Mouse (Mus musculus): ENCODE measurements around the gene Plekhg3. TPM values are rescaled to one million over a fixed set of nuclear protein-coding genes. Genes with fewer than 3 reads are reported as not detected.

The Plekhg3 gene
- polyA plus RNA-seq, 1 experiment from 2014 or later = 8.8 TPM

DNA sequence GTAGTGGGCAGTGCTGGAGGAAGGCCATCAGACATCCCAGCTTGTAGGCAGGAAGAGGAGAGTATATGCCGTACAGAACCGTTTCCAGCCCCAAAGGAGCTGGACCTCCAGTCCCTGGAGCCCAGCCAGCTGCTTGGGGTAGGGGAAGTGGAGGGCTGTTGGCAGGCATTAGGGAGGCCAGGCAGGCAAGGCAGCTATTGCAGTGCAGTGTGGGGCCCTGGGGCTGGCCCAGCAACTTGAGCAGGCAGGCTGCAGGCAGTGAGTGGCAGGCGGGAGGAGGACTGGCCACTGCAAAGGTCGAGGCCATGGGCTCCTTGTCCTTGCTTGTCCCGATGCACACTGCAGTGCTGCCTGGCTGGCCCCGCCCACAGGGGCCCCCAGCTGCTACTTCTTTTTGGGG, 52.1 kb downstream of the Plekhg3 start:
- Histone ChIP-seq H3K36me3 (ENCODE audit: control insufficient read depth, insufficient read depth, low read length) (no peaks in the 10 kb centered on the region), H3K4me1 (ENCODE audit: control insufficient read depth, insufficient read depth, low read length) (peaks cover 17% of the 10 kb centered on the region; the same call in 1 of the 2 replicates), H3K9ac (ENCODE audit: low read depth, low read length) (no peak overlapping the region), H3K27me3 (replicated peaks; ENCODE audit: control insufficient read depth, insufficient read depth, low read length) (no peaks in the 10 kb centered on the region), H3K4me2 (ENCODE audit: low read depth, low read length) (no peak overlapping the region), H3K9me3 (ENCODE audit: control insufficient read depth, low read length) (no peaks in the 10 kb centered on the region), H3K27ac (ENCODE audit: low read length) (no peak overlapping the region), H3K4me3 (ENCODE audit: low read length) (no peak overlapping the region)
- 29% methylated on average over 6 of the region's 6 CpGs for WGBS
- peak; percentile 41; the same call in 1 of the 2 replicates for ATAC-seq

DNA sequence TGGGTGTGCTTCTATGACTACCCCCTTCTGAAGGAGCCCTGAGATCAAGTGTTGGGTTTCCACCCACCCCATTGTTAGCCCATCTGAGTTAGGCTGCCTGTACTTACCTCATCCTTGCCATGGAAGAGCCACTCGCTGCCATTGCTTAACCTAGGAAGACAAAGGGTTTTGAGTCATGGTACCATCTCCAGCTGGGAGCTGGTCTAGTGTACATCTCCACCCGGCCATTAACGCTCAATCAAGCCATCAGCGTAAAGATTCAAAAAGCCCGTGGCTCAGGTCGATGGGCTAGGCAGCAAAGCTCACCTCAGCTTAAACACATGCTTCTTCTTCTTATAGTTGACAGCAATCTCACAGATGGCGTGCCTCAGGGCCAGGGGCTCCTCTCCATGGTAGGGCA, 52.8 kb downstream of the Plekhg3 start:
- Histone ChIP-seq H3K9ac (ENCODE audit: low read depth, low read length) (no peak overlapping the region), H3K4me3 (ENCODE audit: low read length) (no peak overlapping the region), H3K4me1 (ENCODE audit: control insufficient read depth, insufficient read depth, low read length) (peaks cover 11% of the 10 kb centered on the region; the same call in 1 of the 2 replicates), H3K9me3 (ENCODE audit: control insufficient read depth, low read length) (no peaks in the 10 kb centered on the region), H3K27ac (ENCODE audit: low read length) (no peak overlapping the region), H3K4me2 (ENCODE audit: low read depth, low read length) (no peak overlapping the region), H3K27me3 (replicated peaks; ENCODE audit: control insufficient read depth, insufficient read depth, low read length) (no peaks in the 10 kb centered on the region), H3K36me3 (ENCODE audit: control insufficient read depth, insufficient read depth, low read length) (no peaks in the 10 kb centered on the region)
- 92% methylated on average over 7 of the region's 7 CpGs for WGBS
- no peak for ATAC-seq

DNA sequence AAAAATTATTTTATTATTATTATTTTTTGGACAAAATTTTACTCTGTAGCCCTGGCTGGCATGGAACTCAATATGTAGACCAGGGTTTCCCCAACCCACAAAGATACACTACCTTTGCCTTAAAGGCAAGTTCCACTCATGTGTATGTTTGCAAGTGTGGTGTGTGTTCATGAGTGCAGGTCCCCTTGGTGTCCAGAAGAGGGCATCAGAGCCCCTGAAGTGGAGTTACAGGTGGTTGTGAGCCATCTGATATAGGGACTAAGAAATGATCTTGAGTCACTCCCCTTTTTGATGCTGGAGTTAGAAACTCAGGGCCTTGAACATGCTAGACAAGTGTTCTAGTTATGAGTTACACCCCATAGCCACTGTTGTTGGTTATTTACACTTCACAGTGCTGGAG, 54.3 kb downstream of the Plekhg3 start:
- no peak overlapping the region for H3K4me2 ChIP-seq (ENCODE audit: low read depth, low read length)
- no peak for ATAC-seq
- no peak overlapping the region for H3K27ac ChIP-seq (ENCODE audit: low read length)

DNA sequence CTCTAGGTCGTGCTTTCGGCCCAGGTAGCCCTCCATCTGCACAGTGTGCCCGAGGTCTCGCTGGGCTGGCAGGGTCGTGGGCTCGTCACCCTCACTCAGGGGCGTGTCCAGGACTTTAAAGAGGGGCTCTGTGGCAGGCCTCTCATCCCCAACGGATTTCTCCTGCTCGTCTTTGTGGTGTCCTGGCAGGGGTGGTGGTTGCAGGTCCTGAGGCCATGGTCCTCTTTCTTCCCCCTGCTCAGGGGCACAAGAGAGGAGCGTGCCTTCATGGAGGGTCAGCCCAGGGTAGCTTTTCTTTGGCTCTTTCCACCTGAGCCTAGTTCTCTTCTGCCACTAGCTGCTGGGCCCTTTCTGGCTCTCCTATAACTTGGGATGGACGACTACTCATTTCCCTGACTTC, 56.7 kb downstream of the Plekhg3 start:
- WGBS = 74% methylated on average over 11 of the region's 11 CpGs
- Histone ChIP-seq H3K27me3 (replicated peaks; ENCODE audit: control insufficient read depth, insufficient read depth, low read length) (no peaks in the 10 kb centered on the region), H3K27ac (ENCODE audit: low read length) (no peak overlapping the region), H3K4me3 (ENCODE audit: low read length) (no peak overlapping the region), H3K36me3 (ENCODE audit: control insufficient read depth, insufficient read depth, low read length) (no peaks in the 10 kb centered on the region), H3K4me2 (ENCODE audit: low read depth, low read length) (no peak overlapping the region), H3K9ac (ENCODE audit: low read depth, low read length) (no peak overlapping the region), H3K9me3 (ENCODE audit: control insufficient read depth, low read length) (no peaks in the 10 kb centered on the region), H3K4me1 (ENCODE audit: control insufficient read depth, insufficient read depth, low read length) (peaks cover 12% of the 10 kb centered on the region)
- no peak for ATAC-seq

More for the DNA sequence above, 54.3 kb downstream of the Plekhg3 start:
- Histone ChIP-seq H3K36me3 (ENCODE audit: control insufficient read depth, insufficient read depth, low read length) (no peaks in the 10 kb centered on the region), H3K9ac (ENCODE audit: low read depth, low read length) (no peak overlapping the region), H3K9me3 (ENCODE audit: control insufficient read depth, low read length) (no peaks in the 10 kb centered on the region), H3K4me3 (ENCODE audit: low read length) (no peak overlapping the region), H3K4me1 (ENCODE audit: control insufficient read depth, insufficient read depth, low read length) (peaks cover 13% of the 10 kb centered on the region), H3K27me3 (replicated peaks; ENCODE audit: control insufficient read depth, insufficient read depth, low read length) (no peaks in the 10 kb centered on the region)

DNA sequence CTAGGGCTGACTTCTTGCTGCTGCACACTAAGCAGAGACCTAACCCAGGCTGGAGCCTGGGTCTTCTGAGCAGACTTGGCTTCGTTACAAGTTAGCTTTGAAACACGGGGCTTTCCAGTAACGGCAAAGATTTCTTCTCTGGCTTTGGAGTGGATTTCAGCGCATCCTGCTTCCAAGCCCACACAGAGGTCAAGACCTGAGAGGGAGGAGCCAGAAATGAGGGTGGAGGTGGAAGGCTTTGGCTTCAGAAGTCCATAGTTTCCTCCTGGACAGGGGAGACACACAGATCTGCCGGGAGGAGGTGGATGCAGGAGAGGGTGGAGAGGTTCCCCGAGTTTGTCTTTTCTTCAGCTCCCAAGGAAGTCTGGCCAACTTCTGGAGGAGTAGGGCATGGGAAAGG, 58.8 kb downstream of the Plekhg3 start:
- ATAC-seq = no peak
- H3K36me3 ChIP-seq (ENCODE audit: control insufficient read depth, insufficient read depth, low read length) = no peaks in the 10 kb centered on the region
- no peak overlapping the region; the same call in 1 of the 2 replicates for H3K27ac ChIP-seq (ENCODE audit: low read length)
- H3K9ac ChIP-seq (ENCODE audit: low read depth, low read length) = no peak overlapping the region
- H3K4me1 ChIP-seq (ENCODE audit: control insufficient read depth, insufficient read depth, low read length) = peaks cover 11% of the 10 kb centered on the region
- H3K4me3 ChIP-seq (ENCODE audit: low read length) = no peak overlapping the region
- no peaks in the 10 kb centered on the region for H3K27me3 ChIP-seq (replicated peaks; ENCODE audit: control insufficient read depth, insufficient read depth, low read length)
- H3K9me3 ChIP-seq (ENCODE audit: control insufficient read depth, low read length) = no peaks in the 10 kb centered on the region
- no peak overlapping the region for H3K4me2 ChIP-seq (ENCODE audit: low read depth, low read length)
- 51% methylated on average over 6 of the region's 6 CpGs for WGBS

DNA sequence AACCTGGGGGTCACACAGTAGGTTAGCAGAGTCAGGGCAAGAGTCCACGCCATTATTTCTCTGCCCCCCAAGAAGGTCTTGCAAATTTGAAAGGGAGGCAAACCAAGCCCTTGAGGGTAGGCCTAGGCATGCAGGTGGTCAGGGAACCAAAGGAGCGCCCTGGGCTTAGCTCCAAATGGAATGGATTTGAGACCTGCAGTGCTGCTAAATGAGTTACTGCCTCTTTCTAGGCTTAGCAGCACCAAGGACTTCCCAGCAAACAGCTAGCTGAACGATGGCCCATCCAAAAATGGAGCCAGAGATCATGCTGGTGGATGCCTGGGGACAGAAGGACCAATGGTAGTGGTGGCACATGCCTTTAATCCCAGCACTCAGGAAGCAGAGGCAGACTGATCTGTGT, 60.3 kb downstream of the Plekhg3 start:
- H3K27ac ChIP-seq (ENCODE audit: low read length) = no peak overlapping the region
- no peak overlapping the region for H3K4me2 ChIP-seq (ENCODE audit: low read depth, low read length)
- no peak overlapping the region for H3K9ac ChIP-seq (ENCODE audit: low read depth, low read length)
- H3K27me3 ChIP-seq (replicated peaks; ENCODE audit: control insufficient read depth, insufficient read depth, low read length) = no peaks in the 10 kb centered on the region
- no peaks in the 10 kb centered on the region for H3K36me3 ChIP-seq (ENCODE audit: control insufficient read depth, insufficient read depth, low read length)
- H3K4me1 ChIP-seq (ENCODE audit: control insufficient read depth, insufficient read depth, low read length) = peaks cover 11% of the 10 kb centered on the region
- 79% methylated on average over 3 of the region's 3 CpGs for WGBS
- no peaks in the 10 kb centered on the region for H3K9me3 ChIP-seq (ENCODE audit: control insufficient read depth, low read length)
- no peak overlapping the region for H3K4me3 ChIP-seq (ENCODE audit: low read length)
- no peak for ATAC-seq

DNA sequence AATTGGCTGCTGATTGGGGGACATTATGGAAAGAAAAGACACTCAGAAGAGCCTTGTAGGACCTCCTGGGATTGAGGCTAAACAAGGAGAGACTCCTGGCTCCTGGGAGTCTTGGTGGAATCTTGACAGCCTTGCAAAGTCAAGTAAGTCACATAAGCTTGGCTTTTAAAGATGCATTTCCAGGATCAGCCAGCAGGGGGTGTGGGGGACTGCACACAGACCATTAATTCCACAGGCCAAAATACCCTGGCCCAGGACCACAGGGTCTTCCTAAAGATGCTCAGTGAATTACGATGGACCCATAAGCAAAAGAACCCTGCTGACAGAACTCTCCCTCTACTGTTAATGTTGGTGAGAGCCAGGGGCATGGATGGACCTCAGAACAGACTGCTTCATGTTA, 61.5 kb downstream of the Plekhg3 start:
- H3K4me3 ChIP-seq (ENCODE audit: low read length) = no peak overlapping the region
- H3K9ac ChIP-seq (ENCODE audit: low read depth, low read length) = no peak overlapping the region
- no peaks in the 10 kb centered on the region for H3K9me3 ChIP-seq (ENCODE audit: control insufficient read depth, low read length)
- no peaks in the 10 kb centered on the region for H3K27me3 ChIP-seq (replicated peaks; ENCODE audit: control insufficient read depth, insufficient read depth, low read length)
- no peak overlapping the region for H3K4me2 ChIP-seq (ENCODE audit: low read depth, low read length)
- WGBS = 53% methylated on average over 1 of the region's 1 CpGs
- ATAC-seq = no peak
- H3K27ac ChIP-seq (ENCODE audit: low read length) = no peak overlapping the region
- peaks cover 11% of the 10 kb centered on the region for H3K4me1 ChIP-seq (ENCODE audit: control insufficient read depth, insufficient read depth, low read length)
- H3K36me3 ChIP-seq (ENCODE audit: control insufficient read depth, insufficient read depth, low read length) = no peaks in the 10 kb centered on the region

DNA sequence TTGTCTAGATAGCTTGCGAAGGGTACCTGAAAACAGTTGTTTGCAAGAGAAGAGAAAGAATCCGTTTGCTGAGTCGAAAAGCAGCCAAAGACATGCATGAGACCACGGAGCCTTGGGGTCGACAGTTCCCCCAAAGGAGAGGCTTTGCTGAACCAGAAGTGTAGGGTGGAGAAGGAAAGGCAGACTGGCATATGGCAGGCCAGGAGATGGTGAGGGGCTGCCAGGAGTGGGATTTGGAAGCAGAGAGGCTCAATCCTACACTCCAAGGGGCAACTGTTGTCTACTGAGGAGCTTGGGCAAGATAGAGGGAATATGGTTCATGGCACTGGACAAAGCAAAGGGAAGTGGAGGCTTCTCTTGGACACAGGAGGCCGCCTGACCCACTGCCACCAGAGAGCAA, 62.6 kb downstream of the Plekhg3 start:
- ATAC-seq = no peak
- WGBS = 84% methylated on average over 6 of the region's 6 CpGs
- H3K27me3 ChIP-seq (replicated peaks; ENCODE audit: control insufficient read depth, insufficient read depth, low read length) = no peaks in the 10 kb centered on the region
- no peak overlapping the region for H3K9ac ChIP-seq (ENCODE audit: low read depth, low read length)
- H3K9me3 ChIP-seq (ENCODE audit: control insufficient read depth, low read length) = no peaks in the 10 kb centered on the region
- no peak overlapping the region for H3K4me2 ChIP-seq (ENCODE audit: low read depth, low read length)
- no peak overlapping the region for H3K4me3 ChIP-seq (ENCODE audit: low read length)
- no peak overlapping the region for H3K27ac ChIP-seq (ENCODE audit: low read length)
- H3K36me3 ChIP-seq (ENCODE audit: control insufficient read depth, insufficient read depth, low read length) = no peaks in the 10 kb centered on the region
- H3K4me1 ChIP-seq (ENCODE audit: control insufficient read depth, insufficient read depth, low read length) = peaks cover 19% of the 10 kb centered on the region

DNA sequence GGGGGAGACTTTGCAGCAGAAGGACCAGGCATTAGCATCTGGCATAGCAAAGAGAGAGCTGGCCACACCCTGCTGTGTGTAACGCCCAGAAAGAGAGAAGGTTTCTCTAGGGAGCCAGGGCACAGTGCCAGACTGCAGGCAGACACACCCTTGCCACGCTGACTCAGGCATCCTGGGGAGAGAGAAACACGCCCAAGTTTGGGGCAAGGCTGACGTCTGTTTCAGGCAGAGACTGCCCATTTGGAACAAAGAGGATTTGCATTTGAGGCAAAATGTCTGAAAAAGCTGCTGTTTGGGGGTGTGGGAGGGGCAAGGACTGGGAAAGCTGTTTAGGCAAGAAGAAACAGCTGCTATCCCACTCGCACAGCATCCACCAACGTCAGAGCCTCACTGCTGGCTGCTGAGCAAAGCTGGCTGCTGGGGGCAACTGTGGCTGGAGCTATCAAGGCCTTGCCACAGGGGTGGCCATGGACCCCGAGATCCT, 63.2 kb downstream of the Plekhg3 start:
- no peak overlapping the region for H3K4me2 ChIP-seq (ENCODE audit: low read depth, low read length)
- H3K4me3 ChIP-seq (ENCODE audit: low read length) = no peak overlapping the region
- H3K27ac ChIP-seq (ENCODE audit: low read length) = peak overlapping the region; percentile 38; the same call in 1 of the 2 replicates
- no peaks in the 10 kb centered on the region for H3K9me3 ChIP-seq (ENCODE audit: control insufficient read depth, low read length)
- peaks cover 21% of the 10 kb centered on the region for H3K4me1 ChIP-seq (ENCODE audit: control insufficient read depth, insufficient read depth, low read length)
- H3K9ac ChIP-seq (ENCODE audit: low read depth, low read length) = peak overlapping the region; percentile 40; the same call in 1 of the 2 replicates
- no peaks in the 10 kb centered on the region for H3K36me3 ChIP-seq (ENCODE audit: control insufficient read depth, insufficient read depth, low read length)
- H3K27me3 ChIP-seq (replicated peaks; ENCODE audit: control insufficient read depth, insufficient read depth, low read length) = no peaks in the 10 kb centered on the region
- WGBS = 12% methylated on average over 7 of the region's 7 CpGs
- peak; percentile 73 for ATAC-seq

DNA sequence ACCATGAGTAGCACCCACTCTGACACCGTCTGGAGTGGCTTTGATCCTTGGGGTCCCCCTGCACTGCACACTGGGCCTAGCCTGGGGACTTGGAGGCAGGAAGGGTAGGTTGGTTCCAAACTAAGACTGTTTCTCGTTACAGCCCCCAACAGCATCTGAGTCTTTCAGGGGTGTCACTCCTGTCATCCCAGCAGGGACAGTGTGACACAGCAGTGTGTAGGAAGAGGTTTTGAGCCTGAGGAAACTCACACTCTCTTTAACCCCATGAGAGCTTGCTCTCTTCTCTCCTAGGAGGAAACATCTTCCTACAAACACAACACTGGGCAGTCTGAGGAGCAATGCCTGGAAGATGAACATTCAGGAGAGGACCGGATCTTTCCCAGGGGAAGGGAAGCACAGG, 63.9 kb downstream of the Plekhg3 start:
- H3K9ac ChIP-seq (ENCODE audit: low read depth, low read length) = no peak overlapping the region
- 76% methylated on average over 3 of the region's 3 CpGs for WGBS
- H3K4me3 ChIP-seq (ENCODE audit: low read length) = no peak overlapping the region
- H3K27ac ChIP-seq (ENCODE audit: low read length) = 0 out of 2 replicates have a peak overlapping the region, but pooled peaks have one; percentile 38
- H3K9me3 ChIP-seq (ENCODE audit: control insufficient read depth, low read length) = no peaks in the 10 kb centered on the region
- H3K27me3 ChIP-seq (replicated peaks; ENCODE audit: control insufficient read depth, insufficient read depth, low read length) = no peaks in the 10 kb centered on the region
- no peak for ATAC-seq
- H3K4me2 ChIP-seq (ENCODE audit: low read depth, low read length) = no peak overlapping the region
- H3K36me3 ChIP-seq (ENCODE audit: control insufficient read depth, insufficient read depth, low read length) = no peaks in the 10 kb centered on the region
- peaks cover 20% of the 10 kb centered on the region for H3K4me1 ChIP-seq (ENCODE audit: control insufficient read depth, insufficient read depth, low read length)
